Mouse (Mus musculus) forebrain, embryonic 14.5 days (tissue): ENCODE measurements around the gene Gm8265. TPM values are rescaled to one million over a fixed set of nuclear protein-coding genes. Genes with fewer than 3 reads are reported as not detected.
"Not testable (repeated sequence)": the region's sequence is repeated elsewhere in the genome, so short reads cannot be mapped to it uniquely, and the experiment has no call there.

Experiments
- ATAC-seq: fragments of 200-750 bp; cut with Nextera tagmentation; 2 replicates; pipeline ENCODE4 v1.8.0; 2017; ENCODE audit warnings: mild to moderate bottlenecking, moderate library complexity
- DNase-seq: peaks from one replicate; pipeline ENCODE4 v3.0.0-alpha.2; 2015; ENCODE audit warnings: low spot score
- H3K27ac ChIP-seq: fragments of 300-500 bp; sonication (generic); 2 replicates; pipeline ENCODE4 v1.5.1; 2014; ENCODE audit warnings: low read depth, mild to moderate bottlenecking, control low read depth, low read length, moderate library complexity
- H3K27me3 ChIP-seq: fragments of 300-500 bp; sonication (generic); replicated peaks from 2 replicates; pipeline ENCODE4 v1.6.1; 2014; ENCODE audit warnings: low read length, control low read depth, mixed read lengths; ENCODE audit not compliant: control insufficient read depth, insufficient read depth
- H3K36me3 ChIP-seq: fragments of 300-500 bp; sonication (generic); 2 replicates; pipeline ENCODE4 v1.6.1; 2014; ENCODE audit warnings: low read length, control low read depth; ENCODE audit not compliant: control insufficient read depth, insufficient read depth
- H3K4me1 ChIP-seq: fragments of 300-500 bp; sonication (generic); 2 replicates; pipeline ENCODE4 v1.6.1; 2014; ENCODE audit warnings: antibody characterized with exemption, low read length, control low read depth; ENCODE audit not compliant: control insufficient read depth, insufficient read depth
- H3K4me2 ChIP-seq: fragments of 300-500 bp; sonication (generic); 2 replicates; pipeline ENCODE4 v1.6.1; 2014; ENCODE audit warnings: mild to moderate bottlenecking, control low read depth, low read length
- H3K4me3 ChIP-seq: fragments of 300-500 bp; sonication (generic); 2 replicates; pipeline ENCODE4 v1.5.1; 2014; ENCODE audit warnings: low read depth, low read length, control low read depth
- H3K9ac ChIP-seq: fragments of 300-500 bp; sonication (generic); 2 replicates; pipeline ENCODE4 v1.6.1; 2014; ENCODE audit warnings: mild to moderate bottlenecking, low read length, control low read depth, moderate library complexity
- H3K9me3 ChIP-seq: fragments of 300-500 bp; sonication (generic); replicated peaks from 2 replicates; pipeline ENCODE4 v1.6.1; 2016; ENCODE audit warnings: low read length, control low read depth, mixed read lengths; ENCODE audit not compliant: control insufficient read depth
- WGBS: fragments of 180-500 bp; shearing (Covaris S2); extraction: QIAGEN DNeasy Blood & Tissue Kit; methylation state at CpG from one replicate; pipeline ENCODE4 v1.1.7; 2014; 5-methylcytosine and 5-hydroxymethylcytosine counted together
- polyA plus RNA-seq: library from polyadenylated mRNA; unstranded; fragments of >200 nt; fragmentation: Nextera tagmentation; extraction: Ambion mirVana; gene quantifications from 2 replicates; pipeline ENCODE4 v1.2.1, GENCODE M21; 2014

The Gm8265 gene
- not detected in 2 replicates for polyA plus RNA-seq

DNA sequence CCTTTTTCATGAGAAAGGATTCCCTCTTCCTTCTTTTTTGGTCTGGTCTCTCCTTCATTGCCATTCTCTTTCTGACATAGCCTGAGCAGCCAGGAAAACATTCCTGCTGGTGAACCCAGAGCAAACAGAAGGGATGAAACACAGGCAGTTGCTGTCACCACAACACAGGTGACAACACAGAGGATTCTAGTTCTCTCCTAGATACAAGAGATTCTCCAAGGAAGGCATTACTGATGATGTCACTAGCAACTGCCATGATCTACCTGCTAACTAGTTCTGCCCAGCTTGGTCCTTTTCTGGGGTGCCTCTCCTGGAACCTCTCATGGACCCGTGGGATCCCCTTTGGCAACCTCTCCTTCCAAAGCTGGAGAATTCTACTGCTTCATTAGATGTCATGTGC is at the start of gene Gm8265:
Gene Gm8265, minus strand, starts transcription at position 101 of the 400 bp plus-strand sequence.
- not testable (repeated sequence) for ATAC-seq

More for the DNA sequence above, at the start of gene Gm8265:
- not testable (repeated sequence) for H3K4me1 ChIP-seq, H3K4me2 ChIP-seq, H3K9ac ChIP-seq, H3K9me3 ChIP-seq, H3K27me3 ChIP-seq, H3K36me3 ChIP-seq, H3K27ac ChIP-seq, DNase-seq, H3K4me3 ChIP-seq
- WGBS, result no CpG with 5 or more reads among the region's 1 CpGs

Other genes with a start within 250 kb of the Gm8265 start
- gene Gm3500, start 244.0 kb downstream of the Gm8265 start, polyA plus RNA-seq, result 0.50 and 0.56 TPM in 2 replicates
- gene Gm3194, start 177.6 kb downstream of the Gm8265 start, polyA plus RNA-seq, result 0.50 TPM in 1 of 2 replicates, not detected in the other
- not detected in 2 replicates for gene Gm8246, start 155.2 kb downstream of the Gm8265 start, polyA plus RNA-seq
- gene Gm3187, start 148.8 kb downstream of the Gm8265 start, polyA plus RNA-seq, result not detected in 2 replicates
- 11.8 and 12.3 TPM in 2 replicates for gene Gm3488, start 131.4 kb downstream of the Gm8265 start, polyA plus RNA-seq
- gene Gm3532, start 94.5 kb downstream of the Gm8265 start, polyA plus RNA-seq, result not detected in 2 replicates
- gene Gm9603, start 54.4 kb upstream of the Gm8265 start, polyA plus RNA-seq, result not detected in 2 replicates
- gene Gm3373, start 108.5 kb upstream of the Gm8265 start, polyA plus RNA-seq, result 0.13 TPM in 1 of 2 replicates, not detected in the other
- 6.5 and 6.6 TPM in 2 replicates for gene Gm3383, start 175.0 kb upstream of the Gm8265 start, polyA plus RNA-seq
- not detected in 2 replicates for gene Gm3424, start 197.3 kb upstream of the Gm8265 start, polyA plus RNA-seq
- gene Gm8237, start 247.4 kb upstream of the Gm8265 start, polyA plus RNA-seq, result 0.32 and 0.51 TPM in 2 replicates